Comparison of ENCODE assay signal across 16 mouse cellular contexts in the genomic region with DNA sequence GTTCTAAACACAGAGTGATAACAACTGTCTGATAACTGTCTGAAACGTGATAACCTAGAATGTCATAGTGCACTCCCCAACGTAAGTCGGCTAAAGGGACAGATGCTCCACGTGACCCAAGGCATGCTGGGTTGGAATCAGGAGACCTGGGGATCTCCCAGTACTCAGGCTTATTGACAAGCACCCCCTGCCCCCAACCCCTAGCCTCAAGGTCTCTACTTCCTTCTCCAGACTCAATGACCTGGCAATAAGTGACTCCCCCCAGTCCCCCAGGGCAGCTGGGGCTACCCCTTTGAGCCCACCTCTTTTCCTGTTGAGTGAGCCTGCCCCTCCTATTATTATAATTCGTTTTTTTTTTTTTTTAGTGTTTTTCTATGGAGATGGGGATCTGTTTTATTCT. TPM values are rescaled to one million over a fixed set of nuclear protein-coding genes. Genes with fewer than 3 reads are reported as not detected.
"Had no signal": no experiment of that assay in that cellular context is flagged by ENCODE, and none has a peak within 500 bp of the region (broad histone marks: within the 10 kb centered on the region; RNA-seq: fewer than 3 reads in every experiment).

No protein-coding gene starts in this region.

- H3K4me3 ChIP-seq: kidney, embryonic 15.5 days; limb, embryonic 13.5 days; midbrain, embryonic 13.5 days; myocyte; neural tube, embryonic 15.5 days had no signal

- H3K27ac ChIP-seq: kidney, embryonic 15.5 days; limb, embryonic 13.5 days; liver, embryonic 14.5 days; midbrain, embryonic 13.5 days; neural tube, embryonic 15.5 days; stomach, postnatal 0 days had no signal

- DNase-seq: kidney, adult 2 months; kidney, postnatal 14 days; left cerebral cortex, postnatal 4 days; lung, adult 18-20 months; right cerebral cortex, postnatal 14 days; thymus, postnatal 4 days had no signal

- H3K36me3 ChIP-seq: kidney, embryonic 15.5 days; limb, embryonic 13.5 days; midbrain, embryonic 13.5 days; neural tube, embryonic 15.5 days had no signal

RNA-seq across cellular contexts. Expression of a gene that starts 30.8 kb away (rescaled TPM):
- total RNA-seq: left cerebral cortex, postnatal 10 days; liver, adult 2 months; midbrain, postnatal 0 days had no signal
- polyA plus RNA-seq: kidney, adult 2 months; liver, adult 2 months; midbrain, postnatal 0 days; neural tube, embryonic 15.5 days had no signal
